Mouse (Mus musculus) gastrocnemius, postnatal 14 days (tissue): ENCODE measurements around the gene Slc38a10. TPM values are rescaled to one million over a fixed set of nuclear protein-coding genes. Genes with fewer than 3 reads are reported as not detected.
A peak's percentile ranks its signal among the peaks of the same experiment; 100 is the strongest.

Experiments
- DNase-seq: peaks from one replicate; pipeline ENCODE4 v3.0.0; 2021; ENCODE audit warnings: mixed read lengths
- intact Hi-C: fragments of 180-260 bp; cut with DNase I; formaldehyde crosslinking; loops from one replicate; pipeline ENCODE4 v1.15.1; 2025; ENCODE audit warnings: low total_unique reads
- total RNA-seq, 2 experiments: library from RNA; stranded (reverse); gene quantifications; 2 replicates each; pipeline ENCODE4 v1.2.3; 2021

The Slc38a10 gene
- total RNA-seq, 2 experiments from 2014 or later = 56.1 to 60.8 TPM

GRCm38 (mm10) chr11:120114488-120115215 lies 36.5 kb downstream of the Slc38a10 start:
- intact Hi-C loops = loop anchor here (5.0 kb wide), 1 partner anchor 48 kb away; no protein-coding TSS in a partner anchor
- no peak for DNase-seq

GRCm38 (mm10) chr11:120112136-120112535 lies 39.0 kb downstream of the Slc38a10 start:
- intact Hi-C loops = loop anchor here (5.0 kb wide), 1 partner anchor 50 kb away; no protein-coding TSS in a partner anchor

GRCm38 (mm10) chr11:120111033-120111432 lies 40.1 kb downstream of the Slc38a10 start:
- intact Hi-C loops = loop anchor here (5.0 kb wide), 1 partner anchor 51 kb away; no protein-coding TSS in a partner anchor
- peak; percentile 51 for DNase-seq

More at GRCm38 (mm10) chr11:120112136-120112535, 39.0 kb downstream of the Slc38a10 start:
- DNase-seq = no peak

- DNase-seq = no peak
- intact Hi-C loops = loop anchor here (5.0 kb wide), 1 partner anchor 52 kb away; no protein-coding TSS in a partner anchor
Measured at GRCm38 (mm10) chr11:120110554-120110953, 40.6 kb downstream of the Slc38a10 start.

GRCm38 (mm10) chr11:120109558-120110210 lies 41.5 kb downstream of the Slc38a10 start:
- DNase-seq = no peak
- intact Hi-C loops = loop anchor here (5.0 kb wide), 2 partner anchors 53 to 198 kb away; no protein-coding TSS in a partner anchor

- intact Hi-C loops = loop anchor here (5.0 kb wide), 1 partner anchor 200 kb away; no protein-coding TSS in a partner anchor
- no peak for DNase-seq
Measured at GRCm38 (mm10) chr11:120107796-120108195, 43.4 kb downstream of the Slc38a10 start.

GRCm38 (mm10) chr11:120107026-120107425 lies 44.1 kb downstream of the Slc38a10 start:
- DNase-seq = no peak
- intact Hi-C loops = loop anchor here (5.0 kb wide), 1 partner anchor 200 kb away; no protein-coding TSS in a partner anchor

- intact Hi-C loops = loop anchor here (5.0 kb wide), 1 partner anchor 71 kb away; no protein-coding TSS in a partner anchor
- DNase-seq = no peak
Measured at GRCm38 (mm10) chr11:120103431-120103997, 47.6 kb downstream of the Slc38a10 start.

- intact Hi-C loops = loop anchor here (5.0 kb wide), 1 partner anchor 69 kb away; no protein-coding TSS in a partner anchor
- DNase-seq = peak; percentile 44
Measured at GRCm38 (mm10) chr11:120101036-120101435, 50.1 kb downstream of the Slc38a10 start.

- intact Hi-C loops = no loop called here
- DNase-seq = peak; percentile 95
Measured at GRCm38 (mm10) chr11:120098588-120099511, 52.3 kb downstream of the Slc38a10 start, which contains the start of the genes Tepsin and Ndufaf8. Gene Tepsin, minus strand, starts transcription at chr11:120098731. Gene Ndufaf8, plus strand, starts transcription at chr11:120098928.

GRCm38 (mm10) chr11:120092817-120093591 lies 58.1 kb downstream of the Slc38a10 start:
- intact Hi-C loops = loop anchor here (5.0 kb wide), 1 partner anchor 81 kb away; no protein-coding TSS in a partner anchor
- DNase-seq = peak; percentile 20

- no peak for DNase-seq
Measured at GRCm38 (mm10) chr11:120090661-120091060, 60.5 kb downstream of the Slc38a10 start.

GRCm38 (mm10) chr11:120086702-120087152 lies 64.4 kb downstream of the Slc38a10 start, which contains the start of gene Cep131:
Gene Cep131, minus strand, starts transcription at chr11:120086827.
- DNase-seq = peak; percentile 98
- intact Hi-C loops = no loop called here

More at GRCm38 (mm10) chr11:120090661-120091060, 60.5 kb downstream of the Slc38a10 start:
- intact Hi-C loops = loop anchor here (5.0 kb wide), 1 partner anchor 78 kb away; no protein-coding TSS in a partner anchor

GRCm38 (mm10) chr11:120085891-120086627 lies 65.1 kb downstream of the Slc38a10 start:
- peak; percentile 56 for DNase-seq
- intact Hi-C loops = no loop called here

- no peak for DNase-seq
- intact Hi-C loops = no loop called here
Measured at GRCm38 (mm10) chr11:120080282-120080681, 70.9 kb downstream of the Slc38a10 start.

GRCm38 (mm10) chr11:120076191-120076590 lies 75.0 kb downstream of the Slc38a10 start:
- intact Hi-C loops = no loop called here

More at GRCm38 (mm10) chr11:120076191-120076590, 75.0 kb downstream of the Slc38a10 start:
- DNase-seq = no peak
